Mouse (Mus musculus) limb, embryonic 14.5 days (tissue): ENCODE measurements at regions not wholly inside any gene's neighbourhood (a gene's known extent, or its start where the extent isn't known, plus 50 kb on each side); places are given as distances from the start of the nearest gene placed in this dataset.

Source experiments
- ATAC-seq: fragments of 200-750 bp; cut with Nextera tagmentation; 2 replicates; pipeline ENCODE4 v1.8.0; 2017; ENCODE audit warnings: low read depth, moderate number of reproducible peaks, moderate TSS enrichment; ENCODE audit not compliant: low FRiP score
- DNase-seq: peaks from one replicate; pipeline ENCODE4 v3.0.0-alpha.2; 2015; ENCODE audit warnings: low spot score
- H3K27ac ChIP-seq: fragments of 300-500 bp; sonication (generic); replicated peaks from 2 replicates; pipeline ENCODE4 v1.5.1; 2014; ENCODE audit warnings: low read depth, mild to moderate bottlenecking, low read length, moderate library complexity, mixed read lengths
- H3K27me3 ChIP-seq: fragments of 300-500 bp; sonication (generic); 2 replicates; pipeline ENCODE4 v1.6.1; 2014; ENCODE audit warnings: low read length, mixed read lengths; ENCODE audit not compliant: control insufficient read depth, insufficient read depth
- H3K36me3 ChIP-seq: fragments of 300-500 bp; sonication (generic); 2 replicates; pipeline ENCODE4 v1.6.1; 2014; ENCODE audit warnings: mild to moderate bottlenecking, low read length, moderate library complexity, mixed read lengths; ENCODE audit not compliant: control insufficient read depth, insufficient read depth
- H3K4me1 ChIP-seq: fragments of 300-500 bp; sonication (generic); 2 replicates; pipeline ENCODE4 v1.6.1; 2014; ENCODE audit warnings: antibody characterized with exemption, low read length, mixed read lengths; ENCODE audit not compliant: control insufficient read depth, insufficient read depth
- H3K4me2 ChIP-seq: fragments of 300-500 bp; sonication (generic); replicated peaks from 2 replicates; pipeline ENCODE4 v1.6.1; 2014; ENCODE audit warnings: low read depth, mild to moderate bottlenecking, low read length, moderate library complexity; ENCODE audit not compliant: severe bottlenecking
- H3K4me3 ChIP-seq: fragments of 300-500 bp; sonication (generic); replicated peaks from 2 replicates; pipeline ENCODE4 v1.5.1; 2014; ENCODE audit warnings: low read length
- H3K9ac ChIP-seq: fragments of 300-500 bp; sonication (generic); 2 replicates; pipeline ENCODE4 v1.6.1; 2014; ENCODE audit warnings: mild to moderate bottlenecking, low read depth, low read length, moderate library complexity; ENCODE audit not compliant: severe bottlenecking
- H3K9me3 ChIP-seq: fragments of 300-500 bp; sonication (generic); 2 replicates; pipeline ENCODE4 v1.6.1; 2016; ENCODE audit warnings: low read length; ENCODE audit not compliant: control insufficient read depth
- POLR2A ChIP-seq: fragments of 200-500 bp; IDR thresholded peaks from 2 replicates; pipeline ENCODE4 v1.8.0; 2012; ENCODE audit warnings: inconsistent platforms, mild to moderate bottlenecking, moderate library complexity, borderline replicate concordance; ENCODE audit not compliant: insufficient read depth, insufficient read length; ENCODE audit errors: extremely low read depth
- WGBS: fragments of 180-500 bp; shearing (Covaris S2); extraction: QIAGEN DNeasy Blood & Tissue Kit; methylation state at CpG from one replicate; pipeline ENCODE4 v1.1.7; 2014; 5-methylcytosine and 5-hydroxymethylcytosine counted together

GRCm38 (mm10) chr13:102372451-102373082 is 320.8 kb upstream of the Cd180 start:
- Histone ChIP-seq H3K9ac (no peak overlapping the region), H3K4me2 (no peak overlapping the region), H3K27ac (no peak overlapping the region), H3K9me3 (no peaks in the 10 kb centered on the region), H3K4me1 (no peaks in the 10 kb centered on the region), H3K27me3 (no peaks in the 10 kb centered on the region), H3K4me3 (no peak overlapping the region), H3K36me3 (no peaks in the 10 kb centered on the region)
- no peak for DNase-seq
- 70% methylated on average over 4 of the region's 4 CpGs for WGBS
- no peak for TF ChIP-seq POLR2A
- no peak for ATAC-seq

DNA sequence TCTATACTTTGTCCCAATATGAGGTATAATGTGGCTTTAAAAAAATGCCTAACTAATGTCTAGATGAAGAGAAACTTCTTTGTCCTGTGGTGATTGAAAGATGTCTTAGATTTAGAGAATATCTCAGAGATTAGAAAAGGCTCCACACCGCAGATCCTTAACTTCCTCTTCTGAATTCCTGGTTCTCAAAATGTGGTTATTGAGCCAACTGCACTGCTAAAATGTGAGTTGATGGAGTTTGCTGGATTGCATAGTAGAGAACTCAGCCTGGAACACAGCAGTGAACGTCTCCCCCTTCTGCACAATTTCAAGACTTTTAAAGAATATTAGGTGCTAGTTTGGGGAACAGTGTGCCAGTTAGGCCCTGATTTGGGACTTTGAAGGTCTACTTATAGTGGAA is 312.7 kb upstream of the Cd180 start:
- DNase-seq (no peak), ATAC-seq (no peak)
- no peak overlapping the region for H3K9ac ChIP-seq
- H3K36me3 ChIP-seq = no peaks in the 10 kb centered on the region
- H3K27ac ChIP-seq = no peak overlapping the region
- no peak overlapping the region for H3K4me3 ChIP-seq
- WGBS = 85% methylated on average over 2 of the region's 2 CpGs
- H3K4me1 ChIP-seq = no peaks in the 10 kb centered on the region
- no peak overlapping the region for H3K4me2 ChIP-seq
- no peaks in the 10 kb centered on the region for H3K27me3 ChIP-seq
- H3K9me3 ChIP-seq = no peaks in the 10 kb centered on the region
- no peak for TF ChIP-seq POLR2A

GRCm38 (mm10) chr13:102391911-102392310 is 301.4 kb upstream of the Cd180 start:
- no peak overlapping the region for H3K9ac ChIP-seq
- no peak for ATAC-seq
- 79% methylated on average over 2 of the region's 2 CpGs for WGBS

GRCm38 (mm10) chr13:102392868-102393661 is 300.3 kb upstream of the Cd180 start:
- DNase-seq (peak; percentile 18), ATAC-seq (peak; percentile 44; the same call in 1 of the 2 replicates)
- no peaks in the 10 kb centered on the region for H3K36me3 ChIP-seq
- WGBS = 30% methylated on average over 10 of the region's 10 CpGs
- no peak overlapping the region for H3K9ac ChIP-seq
- H3K4me2 ChIP-seq = no peak overlapping the region
- H3K4me1 ChIP-seq = peaks cover 10% of the 10 kb centered on the region
- H3K27ac ChIP-seq = no peak overlapping the region
- TF ChIP-seq POLR2A = no peak
- no peak overlapping the region for H3K4me3 ChIP-seq
- no peaks in the 10 kb centered on the region for H3K27me3 ChIP-seq
- H3K9me3 ChIP-seq = no peaks in the 10 kb centered on the region

More at GRCm38 (mm10) chr13:102391911-102392310, 301.4 kb upstream of the Cd180 start:
- no peaks in the 10 kb centered on the region for H3K9me3 ChIP-seq
- H3K27me3 ChIP-seq = no peaks in the 10 kb centered on the region
- H3K27ac ChIP-seq = no peak overlapping the region
- H3K4me2 ChIP-seq = no peak overlapping the region
- H3K4me1 ChIP-seq = peaks cover 10% of the 10 kb centered on the region
- TF ChIP-seq POLR2A = no peak
- DNase-seq = no peak
- no peak overlapping the region for H3K4me3 ChIP-seq
- no peaks in the 10 kb centered on the region for H3K36me3 ChIP-seq

DNA sequence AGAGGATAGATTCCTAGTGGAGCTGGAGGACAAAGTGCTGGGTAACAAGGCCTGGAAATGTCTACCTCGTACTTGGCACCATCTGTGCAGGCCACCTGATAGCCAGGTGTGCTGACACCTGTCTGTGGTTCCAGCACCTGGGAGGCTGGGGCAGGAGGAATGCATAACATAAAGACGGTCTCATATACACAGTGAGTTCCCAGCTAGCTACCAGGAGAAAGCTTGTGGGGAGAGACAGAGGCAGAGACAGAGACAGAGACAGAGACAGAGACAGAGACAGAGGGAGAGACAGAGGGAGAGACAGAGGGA is 299.7 kb upstream of the Cd180 start:
- 39% methylated on average over 2 of the region's 2 CpGs for WGBS
- Histone ChIP-seq H3K4me1 (peaks cover 10% of the 10 kb centered on the region), H3K4me3 (no peak overlapping the region), H3K27me3 (no peaks in the 10 kb centered on the region), H3K27ac (no peak overlapping the region), H3K36me3 (no peaks in the 10 kb centered on the region), H3K4me2 (no peak overlapping the region), H3K9ac (no peak overlapping the region), H3K9me3 (no peaks in the 10 kb centered on the region)
- DNase-seq (no peak), ATAC-seq (no peak)
- no peak for TF ChIP-seq POLR2A
